Mouse (Mus musculus): ENCODE results near the gene Ankdd1a.

- TF ChIP-seq CTCF (IDR thresholded peaks at IDR 0.05; ENCODE audit: extremely low read depth, insufficient read length, insufficient replicate concordance, low read depth, low read length) (no peak), POLR2A (IDR thresholded peaks at IDR 0.05; ENCODE audit: low read depth, low read length) (no peak)
Measured at GRCm38 (mm10) chr9:65467686-65468085, 52.3 kb downstream of the Ankdd1a start.
